Mouse (Mus musculus): ENCODE measurements around the gene Nuak2.

The Nuak2 gene

GRCm38 (mm10) chr1:132353389-132353788 is 37.5 kb downstream of the Nuak2 start:
- DNase-seq (ENCODE audit: low spot score), result no peak

GRCm38 (mm10) chr1:132354234-132354633 is 38.3 kb downstream of the Nuak2 start:
- no peak for DNase-seq (ENCODE audit: low spot score)

- DNase-seq (ENCODE audit: low spot score), result no peak
These were observed 39.3 kb downstream of the Nuak2 start for GRCm38 (mm10) chr1:132355162-132355601.

GRCm38 (mm10) chr1:132355841-132356242 is 39.9 kb downstream of the Nuak2 start:
- DNase-seq (ENCODE audit: low spot score), result peak; percentile 80

GRCm38 (mm10) chr1:132356841-132357240 is 40.9 kb downstream of the Nuak2 start:
- DNase-seq (ENCODE audit: low spot score), result no peak

GRCm38 (mm10) chr1:132361959-132362358 is 46.0 kb downstream of the Nuak2 start:
- no peak for DNase-seq (ENCODE audit: low spot score)

- no peak for DNase-seq (ENCODE audit: low spot score)
These were observed 48.5 kb downstream of the Nuak2 start for GRCm38 (mm10) chr1:132364388-132364787.

- DNase-seq (ENCODE audit: low spot score), result no peak
These were observed 49.1 kb downstream of the Nuak2 start for GRCm38 (mm10) chr1:132364896-132365557.

GRCm38 (mm10) chr1:132365645-132366044 is 49.7 kb downstream of the Nuak2 start:
- DNase-seq (ENCODE audit: low spot score), result no peak

- no peak for DNase-seq (ENCODE audit: low spot score)
These were observed 50.3 kb downstream of the Nuak2 start for GRCm38 (mm10) chr1:132366235-132366634.

- DNase-seq (ENCODE audit: low spot score), result no peak
These were observed 51.0 kb downstream of the Nuak2 start for GRCm38 (mm10) chr1:132366937-132367336.

- peak; percentile 85 for DNase-seq (ENCODE audit: low spot score)
These were observed 52.0 kb downstream of the Nuak2 start for GRCm38 (mm10) chr1:132367692-132368506.

GRCm38 (mm10) chr1:132370681-132371173 is 54.8 kb downstream of the Nuak2 start:
- DNase-seq (ENCODE audit: low spot score), result no peak

GRCm38 (mm10) chr1:132371298-132372081 is 55.6 kb downstream of the Nuak2 start:
- no peak for DNase-seq (ENCODE audit: low spot score)

GRCm38 (mm10) chr1:132372354-132372753 is 56.4 kb downstream of the Nuak2 start:
- no peak for DNase-seq (ENCODE audit: low spot score)

GRCm38 (mm10) chr1:132372896-132373534 is 57.1 kb downstream of the Nuak2 start:
- no peak for DNase-seq (ENCODE audit: low spot score)

- DNase-seq (ENCODE audit: low spot score), result no peak
These were observed 58.4 kb downstream of the Nuak2 start for GRCm38 (mm10) chr1:132374140-132374872.

- DNase-seq (ENCODE audit: low spot score), result no peak
These were observed 58.9 kb downstream of the Nuak2 start for GRCm38 (mm10) chr1:132374873-132375244.

- peak; percentile 59 for DNase-seq (ENCODE audit: low spot score)
These were observed 59.3 kb downstream of the Nuak2 start for GRCm38 (mm10) chr1:132375256-132375655.

- no peak for DNase-seq (ENCODE audit: low spot score)
These were observed 60.5 kb downstream of the Nuak2 start for GRCm38 (mm10) chr1:132376211-132377054.

Measured in left cerebral cortex, adult 11 months (tissue).